Mouse (Mus musculus): ENCODE measurements around the gene Tspear.

GRCm38 (mm10) chr10:77667402-77667801 lies 19.0 kb upstream of the Tspear start:
- TF ChIP-seq EP300 (optimal IDR thresholded peaks at IDR 0.05) (no peak), CTCF (IDR thresholded peaks at IDR 0.05; ENCODE audit: low read depth) (no peak)

All from stomach, postnatal 0 days (tissue).